Mouse (Mus musculus): ENCODE measurements around the gene Rassf3.

The Rassf3 gene

DNA sequence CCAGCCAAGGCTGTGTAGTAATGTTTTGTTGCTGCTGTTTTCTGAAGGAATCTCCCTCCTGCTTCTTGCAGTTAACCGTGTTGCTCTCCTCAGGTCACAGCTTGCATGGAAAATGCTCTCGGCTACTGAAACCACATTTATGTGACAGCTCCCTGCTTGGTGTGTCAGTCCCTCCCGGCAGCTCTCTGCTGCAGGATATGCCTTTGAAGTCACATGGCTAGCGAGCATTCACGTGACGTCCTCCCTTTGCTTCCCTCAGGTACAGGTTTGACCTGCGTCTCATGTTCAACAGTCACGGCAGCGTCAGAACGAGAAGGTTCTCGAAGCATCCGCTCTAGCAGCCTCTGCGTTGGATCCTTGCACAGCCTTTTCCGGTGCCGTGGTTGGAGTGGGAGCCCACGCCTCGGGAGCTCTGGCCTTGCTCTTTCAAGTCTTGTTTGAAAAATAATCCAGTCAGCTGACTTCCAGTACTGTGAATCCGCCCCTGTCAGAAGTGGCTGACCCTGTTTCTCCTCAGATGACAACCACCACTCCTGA, 81.3 kb downstream of the Rassf3 start:
- no peak for DNase-seq

GRCm38 (mm10) chr10:121394270-121394669, 81.9 kb downstream of the Rassf3 start:
- DNase-seq: no peak

GRCm38 (mm10) chr10:121391901-121392300, 84.2 kb downstream of the Rassf3 start:
- no peak for DNase-seq

- DNase-seq: no peak
These were observed 85.5 kb downstream of the Rassf3 start for GRCm38 (mm10) chr10:121390602-121391001.

DNA sequence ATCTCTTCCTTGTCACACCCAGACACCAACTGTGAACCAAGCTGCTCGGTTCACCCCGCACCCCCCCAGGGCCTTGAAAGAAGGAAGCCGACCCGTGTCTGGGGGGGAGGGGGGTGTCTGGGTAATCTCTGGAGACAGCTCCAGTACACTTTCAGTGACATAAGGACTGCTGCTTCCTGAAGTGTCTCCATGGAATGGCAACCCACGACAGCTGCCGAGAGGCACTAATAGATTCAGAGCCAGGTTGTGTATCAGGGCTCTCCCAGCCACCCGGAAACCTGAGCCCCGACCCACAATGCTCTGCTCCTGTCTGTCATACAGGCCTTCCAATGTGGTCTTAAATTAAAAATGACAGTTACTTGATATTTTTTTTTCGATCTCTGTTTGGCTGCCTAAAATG, 89.8 kb downstream of the Rassf3 start:
- DNase-seq: no peak

DNA sequence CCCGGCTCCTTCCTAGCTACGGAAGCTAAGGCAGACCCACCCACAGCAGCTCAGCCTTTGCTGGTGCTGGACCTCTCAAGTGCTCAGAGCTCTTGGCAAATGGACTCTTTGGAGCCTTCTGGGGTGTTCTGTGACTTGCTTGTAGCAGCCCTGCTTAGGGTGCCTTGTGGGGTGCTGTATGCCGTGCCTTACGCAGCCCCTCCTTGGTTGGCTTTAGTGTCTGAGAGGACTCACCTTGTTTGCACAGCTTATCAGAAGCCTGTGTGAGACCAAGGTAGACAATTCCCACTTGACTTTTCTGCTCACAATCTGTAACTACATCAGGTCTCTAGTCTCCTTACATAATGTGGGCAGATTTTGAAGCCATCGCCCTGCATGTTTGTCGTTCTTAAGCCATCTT, 90.5 kb downstream of the Rassf3 start:
- DNase-seq: no peak

GRCm38 (mm10) chr10:121384710-121385109, 91.4 kb downstream of the Rassf3 start:
- DNase-seq: no peak

GRCm38 (mm10) chr10:121381280-121381679, 94.9 kb downstream of the Rassf3 start:
- no peak for DNase-seq

DNA sequence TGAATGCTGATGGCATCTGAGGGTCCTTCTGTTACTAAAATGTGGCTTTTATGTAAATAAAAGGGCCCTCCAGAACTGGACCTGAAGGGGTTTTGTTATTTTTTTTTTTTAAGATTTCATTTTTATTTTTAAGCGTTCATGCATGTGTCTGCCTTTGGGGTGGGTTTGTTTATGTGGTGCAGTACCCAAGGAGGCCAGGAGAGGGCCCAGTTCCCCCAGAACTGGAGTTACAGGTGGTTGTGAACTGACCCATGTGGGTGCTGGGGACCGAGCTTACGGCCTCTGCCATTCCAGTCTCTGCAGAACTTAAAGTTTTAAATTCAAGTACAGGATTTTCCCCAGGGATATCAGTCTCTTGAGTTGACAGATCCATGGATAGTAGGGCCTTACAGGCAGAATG, 96.8 kb downstream of the Rassf3 start:
- no peak for DNase-seq

GRCm38 (mm10) chr10:121376530-121377271, 99.4 kb downstream of the Rassf3 start:
- no peak for DNase-seq

GRCm38 (mm10) chr10:121375649-121376493, 100.3 kb downstream of the Rassf3 start:
- no peak for DNase-seq

DNA sequence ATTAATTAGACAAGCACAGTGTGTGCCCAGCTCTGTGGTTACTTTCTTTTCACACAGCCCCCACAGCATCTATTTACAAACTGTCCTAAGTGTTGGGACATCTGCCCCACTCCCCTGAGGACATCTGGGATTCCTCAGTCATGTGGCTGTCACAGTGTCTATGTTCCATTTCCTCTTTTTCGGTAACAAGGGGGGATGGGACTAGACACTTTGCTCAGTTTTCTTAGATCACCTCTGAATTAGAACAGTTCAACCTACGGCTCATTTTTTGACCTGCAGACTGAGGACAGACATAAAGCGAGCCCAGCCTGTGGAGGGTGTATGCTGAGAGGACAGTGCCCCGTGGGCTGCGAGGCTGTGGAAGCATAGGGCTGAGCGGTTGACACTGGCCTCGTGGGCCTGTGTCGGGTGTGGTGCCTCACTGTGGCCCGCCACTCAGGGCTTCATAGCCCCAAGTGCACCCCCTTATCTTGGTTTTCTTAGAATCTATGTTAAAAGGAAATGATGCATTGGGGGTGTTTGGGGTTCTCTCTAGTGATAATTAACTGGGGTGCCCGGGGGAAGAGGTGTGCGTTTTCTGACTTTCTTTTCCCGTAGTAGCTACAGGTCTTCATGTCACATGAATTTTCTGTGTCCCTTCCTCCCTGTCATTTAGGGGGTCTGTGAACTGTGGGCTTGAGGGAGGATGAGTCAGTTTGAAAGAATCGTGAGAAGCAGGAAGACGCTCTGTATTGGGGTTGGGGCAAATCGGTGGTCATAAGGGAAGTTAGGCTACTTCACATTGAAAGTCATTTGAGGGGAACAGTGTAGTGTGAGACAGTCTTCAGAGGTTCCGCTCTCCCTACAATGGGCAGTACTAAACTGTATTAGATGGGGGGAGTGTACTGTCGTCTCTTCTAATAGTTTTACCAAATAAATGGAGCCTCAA, 101.2 kb downstream of the Rassf3 start:
- DNase-seq: no peak

DNA sequence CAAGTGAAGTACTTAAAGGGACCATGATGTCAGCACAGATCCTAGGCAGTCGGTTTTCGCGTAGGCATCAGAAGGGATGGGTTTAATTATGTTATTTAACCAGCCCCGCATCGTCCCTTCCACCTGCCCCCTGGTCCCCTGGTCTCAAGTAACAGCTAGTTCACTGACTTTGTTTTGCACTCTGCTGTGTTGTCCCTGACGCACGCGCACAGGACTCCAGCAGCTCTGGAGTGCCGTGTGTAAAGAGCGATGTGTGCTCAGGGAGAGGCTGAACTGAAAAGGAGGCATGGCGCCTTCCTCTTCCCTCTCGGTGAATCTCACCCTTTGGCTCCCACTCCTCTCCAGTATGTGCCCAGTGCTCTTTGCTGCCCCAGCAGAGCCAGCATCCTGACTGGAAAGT, 102.1 kb downstream of the Rassf3 start:
- DNase-seq: no peak

- DNase-seq: no peak
These were observed 105.4 kb downstream of the Rassf3 start for GRCm38 (mm10) chr10:121370777-121371176.

- DNase-seq: no peak
These were observed 107.2 kb downstream of the Rassf3 start for GRCm38 (mm10) chr10:121368783-121369465.

DNA sequence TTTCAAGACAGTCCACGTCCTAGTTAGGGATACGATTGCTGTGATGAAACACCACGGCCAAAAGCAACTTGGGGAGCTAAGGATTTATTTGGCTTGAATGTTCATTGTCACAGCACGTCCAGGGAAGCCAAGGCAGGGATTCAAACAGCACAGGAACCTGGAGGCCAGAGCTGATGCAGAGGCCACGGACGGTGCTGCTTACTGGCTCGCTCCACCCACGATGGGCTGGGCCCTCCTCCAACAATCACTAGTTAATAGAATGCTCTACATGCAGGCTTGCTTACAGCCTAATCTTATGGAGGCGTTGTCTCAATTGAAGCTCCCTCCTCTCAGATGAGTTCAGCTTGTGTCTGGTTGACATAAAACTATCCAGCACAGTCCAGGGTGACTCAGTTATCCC, 108.4 kb downstream of the Rassf3 start:
- no peak for DNase-seq

DNA sequence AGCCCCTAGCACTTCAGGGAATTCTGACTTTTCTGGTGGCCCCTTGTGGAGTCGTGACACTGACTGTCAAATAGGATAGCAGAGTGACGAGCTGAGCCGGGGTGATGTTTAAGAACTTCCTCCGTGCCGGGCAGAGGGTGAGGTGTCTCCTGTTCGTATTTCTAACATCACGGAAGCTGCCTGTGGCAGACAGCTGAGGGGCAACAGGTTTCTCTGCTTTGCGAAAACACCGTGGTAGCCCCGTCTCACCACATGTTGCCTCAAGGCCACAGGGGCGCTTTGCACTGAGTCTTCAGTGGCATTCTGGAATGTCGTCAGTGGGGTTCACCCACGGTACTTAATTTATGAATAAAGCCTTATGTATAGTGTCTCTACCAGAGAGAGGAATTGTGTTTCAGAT, 108.9 kb downstream of the Rassf3 start:
- no peak for DNase-seq

GRCm38 (mm10) chr10:121365781-121366272, 110.3 kb downstream of the Rassf3 start:
- no peak for DNase-seq

DNA sequence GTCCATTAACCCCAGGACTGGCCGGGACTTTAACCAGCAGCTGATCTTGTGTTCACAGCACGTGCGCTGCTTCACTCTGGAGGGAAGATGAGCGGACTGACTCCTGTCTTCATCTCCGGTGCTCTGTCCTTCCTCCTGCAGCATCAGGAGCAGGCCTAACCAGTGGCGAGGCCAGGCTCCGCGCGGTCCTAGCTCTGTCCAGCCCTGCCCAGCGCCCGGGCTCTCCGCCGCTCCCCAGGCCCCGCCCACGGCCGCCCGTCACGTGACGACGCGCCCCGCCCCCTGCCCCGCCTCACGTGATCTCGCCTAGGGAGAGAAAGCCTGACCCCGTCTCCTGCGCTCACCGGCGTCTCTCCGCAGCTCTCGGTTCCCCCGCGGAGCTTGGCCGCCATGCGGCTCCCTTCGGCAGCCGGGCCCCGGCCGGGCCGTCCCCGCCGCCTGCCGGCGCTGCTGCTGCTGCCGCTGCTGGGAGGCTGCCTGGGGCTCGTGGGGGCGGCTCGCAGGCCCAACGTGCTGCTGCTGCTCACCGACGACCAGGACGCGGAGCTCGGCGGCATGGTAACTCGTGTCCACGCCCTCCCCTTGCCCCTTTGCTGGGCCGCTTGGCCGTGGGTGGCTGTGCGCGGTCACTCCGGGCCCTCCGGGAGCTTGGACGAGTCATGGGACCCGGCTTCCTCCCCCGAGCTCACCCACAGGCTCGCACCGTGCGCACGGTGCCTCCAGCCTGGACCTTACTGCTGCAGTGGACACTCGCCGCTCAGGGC, 111.2 kb downstream of the Rassf3 start, which contains the start of gene Gns:
TSS of gene Gns (plus strand) at position 290 of the 764 bp plus-strand sequence.
- DNase-seq: peak; percentile 62 to 68

DNA sequence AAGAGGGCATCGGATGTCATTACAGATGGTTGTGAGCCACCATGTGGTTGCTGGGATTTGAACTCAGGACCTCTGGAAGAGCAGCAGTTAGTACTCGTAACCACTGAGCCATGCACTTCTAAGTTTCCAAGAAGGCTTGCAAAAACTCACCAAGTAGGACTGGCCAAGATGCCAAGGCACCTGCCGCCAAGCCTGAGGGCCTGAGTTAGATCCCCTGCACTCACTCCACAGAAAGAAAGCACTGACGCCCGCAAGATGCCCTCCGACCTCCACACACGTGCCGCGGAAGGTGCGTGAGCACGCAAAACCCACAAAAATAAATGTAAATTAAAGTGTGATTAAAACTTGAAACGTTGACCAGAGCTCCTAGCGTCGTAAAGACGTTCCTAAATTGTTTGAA, 111.8 kb downstream of the Rassf3 start:
- DNase-seq: no peak

DNA sequence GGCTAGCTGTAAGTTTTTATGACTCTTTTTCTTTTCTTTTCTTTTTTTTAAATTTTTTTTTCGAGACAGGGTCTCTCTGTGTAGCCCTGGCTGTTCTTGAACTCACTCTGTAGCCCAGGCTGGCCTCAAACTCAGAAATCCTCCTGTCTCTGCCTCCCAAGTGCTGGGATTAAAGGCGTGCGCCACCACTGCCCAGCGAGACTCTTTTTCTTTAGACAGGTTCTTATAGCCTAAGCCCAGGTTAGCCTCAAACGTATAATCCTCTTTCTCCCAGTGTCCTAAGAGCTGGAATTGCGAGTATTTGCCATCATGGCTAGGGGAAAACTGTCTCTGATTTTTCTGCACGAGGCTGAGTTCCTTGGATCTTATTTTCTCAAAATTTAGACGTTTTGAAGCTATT, 112.9 kb downstream of the Rassf3 start:
- DNase-seq: no peak

All from thymus, adult 18-20 months (tissue).